Mouse (Mus musculus) natural killer cell, adult 2 months (primary cell): Measurements from ENCODE around the gene Med21.

ENCODE experiments used
- DNase-seq, 2 experiments: peaks; one replicate each; pipeline ENCODE4 v3.0.0; 2022; ENCODE audit warnings: low spot score in 2 of 2

Gene Med21

DNA sequence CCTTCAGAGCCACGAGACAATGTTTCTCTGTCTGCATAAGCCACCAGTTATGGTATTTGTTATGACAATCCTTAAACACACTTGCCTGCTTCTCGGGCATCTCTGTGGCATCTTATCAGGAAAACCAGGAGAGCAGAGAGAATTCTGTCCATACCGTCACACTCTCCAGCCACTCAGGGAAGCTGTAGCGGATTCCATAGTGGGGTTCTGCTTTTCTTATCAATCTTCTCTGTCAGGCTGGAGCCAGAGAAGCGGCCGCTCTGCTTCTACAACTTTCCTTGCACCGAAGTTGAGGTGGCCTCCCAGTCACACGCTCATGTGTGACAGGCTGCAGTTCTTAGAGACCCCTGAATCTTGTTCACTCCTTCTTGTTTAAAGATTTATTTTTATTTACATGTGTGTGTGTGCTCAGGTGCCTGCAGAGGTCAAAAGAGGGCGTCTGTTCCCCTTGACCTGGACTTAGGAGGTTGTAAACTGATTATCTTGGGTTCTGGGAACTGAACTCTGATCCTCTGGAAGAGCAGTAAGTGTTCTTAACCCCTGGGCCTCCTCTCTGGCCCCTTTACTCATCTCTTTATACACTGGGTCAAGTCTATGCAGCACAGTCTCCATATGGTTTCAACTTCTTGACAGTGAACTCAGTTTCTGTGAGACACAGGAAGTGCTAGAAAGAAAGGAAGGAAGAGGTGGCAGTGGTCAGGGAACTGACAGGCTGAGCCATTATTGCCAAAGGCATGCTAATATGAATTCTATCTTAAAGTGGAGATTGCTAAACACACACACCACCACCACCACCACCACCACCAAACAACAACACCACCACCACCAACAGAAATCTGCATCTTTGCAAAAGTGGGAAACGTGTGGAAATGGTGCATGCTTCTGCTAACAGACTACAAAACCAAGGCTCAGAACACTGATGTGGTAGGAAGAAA lies 36.1 kb downstream of the Med21 start:
- no peak for DNase-seq

DNA sequence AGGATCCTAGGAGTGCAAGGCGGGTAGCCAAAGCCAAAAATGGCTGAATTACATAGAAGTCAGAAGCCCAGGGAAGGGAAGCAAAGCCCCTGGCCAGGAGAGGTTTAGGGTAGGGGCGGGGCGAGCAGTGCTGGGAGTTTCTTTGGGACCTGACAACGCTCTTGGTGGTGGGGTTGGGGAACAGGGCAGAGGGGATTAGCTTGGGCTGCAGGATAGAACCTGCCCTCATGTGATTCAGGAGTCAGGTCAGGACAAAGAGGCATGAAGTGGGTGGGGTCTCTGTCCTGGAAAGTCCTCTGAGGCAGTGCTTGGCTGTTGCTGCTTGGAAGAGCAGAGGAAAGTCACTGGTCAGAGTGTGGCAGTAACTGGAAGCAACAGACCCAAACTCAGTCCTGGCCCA lies 41.5 kb downstream of the Med21 start:
- DNase-seq, result no peak

DNA sequence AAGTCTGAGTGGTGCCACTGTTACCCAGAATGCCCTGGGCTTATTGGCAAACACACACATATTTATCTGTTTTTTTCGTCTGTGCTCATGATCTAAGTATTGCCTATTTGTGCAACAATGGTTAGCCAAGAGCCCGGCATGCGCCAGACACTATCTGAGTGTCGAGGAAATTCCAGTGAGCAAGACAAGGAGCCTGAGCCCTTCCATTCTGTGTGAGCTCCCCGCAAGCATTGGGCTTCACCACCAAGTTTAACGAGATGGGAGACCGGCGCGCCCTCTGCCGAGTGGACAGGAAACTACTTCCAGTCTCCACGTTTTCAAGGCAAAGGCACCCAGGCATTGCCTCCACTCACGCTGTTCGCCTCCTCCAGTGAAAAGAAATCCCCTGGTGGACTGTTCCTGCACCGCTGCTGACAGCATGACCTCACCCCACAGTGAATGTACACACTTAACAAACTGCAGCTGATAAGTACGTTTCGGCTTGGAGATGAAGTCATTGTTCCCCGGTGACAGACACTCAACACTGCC lies 43.5 kb downstream of the Med21 start:
- peak; percentile 68 to 73 for DNase-seq

DNA sequence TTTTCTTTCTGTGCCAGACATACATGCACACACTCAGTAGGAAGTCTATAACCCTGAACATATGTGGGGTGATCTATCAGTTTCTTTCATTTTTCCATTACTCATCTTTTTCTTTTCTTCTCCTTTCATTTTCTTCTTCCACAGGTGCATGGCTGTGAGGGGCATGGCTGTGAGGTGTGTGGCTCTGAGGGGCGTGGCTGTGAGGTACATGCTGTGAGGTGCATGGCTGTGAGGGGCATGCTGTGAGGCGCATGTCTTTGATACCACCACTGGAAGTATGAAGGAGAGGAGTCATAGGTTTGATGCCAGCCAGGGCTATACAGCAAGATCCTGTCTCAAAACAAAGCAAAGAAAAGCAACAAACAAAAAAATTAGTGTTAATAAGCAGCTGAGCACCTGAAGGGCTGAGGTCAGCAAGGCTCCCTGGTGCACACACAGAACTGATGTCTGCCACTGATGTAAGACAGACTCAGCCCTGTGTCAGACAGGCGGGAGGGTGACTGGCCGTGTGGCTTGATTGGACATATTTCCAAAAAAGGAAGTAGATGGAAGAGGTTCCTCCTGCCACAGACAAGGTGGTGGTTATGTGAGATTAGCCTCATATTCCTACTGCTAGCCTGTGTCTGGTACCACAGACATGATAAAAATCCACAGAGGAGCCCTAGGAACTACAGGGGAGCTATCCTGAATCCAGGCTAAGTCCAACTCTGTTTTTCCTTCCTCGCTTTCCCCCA lies 44.3 kb downstream of the Med21 start:
- peak; percentile 41 to 50 for DNase-seq

DNA sequence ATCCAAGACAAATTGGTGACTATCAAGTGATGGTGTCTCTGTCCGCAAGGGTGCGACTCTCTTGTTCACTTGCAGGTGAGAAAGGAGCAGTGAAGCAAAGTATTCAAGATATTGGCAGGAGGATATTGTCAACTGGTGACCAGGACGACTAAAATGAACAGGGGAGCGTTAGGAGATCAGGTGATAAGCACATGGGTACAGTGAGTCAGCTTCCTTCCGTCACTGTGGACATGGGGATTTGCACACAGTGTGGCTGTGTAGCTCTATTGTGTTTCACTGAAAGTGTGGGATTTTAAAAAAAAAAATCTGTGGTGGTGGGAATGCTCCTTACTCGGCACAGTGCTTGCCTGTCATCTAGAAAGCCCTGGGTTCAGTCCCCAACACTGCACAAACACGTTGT lies 45.7 kb downstream of the Med21 start:
- peak in 1 of 2 experiments; percentile 22 for DNase-seq

- DNase-seq, result peak in 1 of 2 experiments; percentile 25
Observed at GRCm38 (mm10) chr6:146688861-146689260, 46.5 kb downstream of the Med21 start.

- DNase-seq, result no peak
Observed at GRCm38 (mm10) chr6:146697767-146698166, 55.4 kb downstream of the Med21 start.

DNA sequence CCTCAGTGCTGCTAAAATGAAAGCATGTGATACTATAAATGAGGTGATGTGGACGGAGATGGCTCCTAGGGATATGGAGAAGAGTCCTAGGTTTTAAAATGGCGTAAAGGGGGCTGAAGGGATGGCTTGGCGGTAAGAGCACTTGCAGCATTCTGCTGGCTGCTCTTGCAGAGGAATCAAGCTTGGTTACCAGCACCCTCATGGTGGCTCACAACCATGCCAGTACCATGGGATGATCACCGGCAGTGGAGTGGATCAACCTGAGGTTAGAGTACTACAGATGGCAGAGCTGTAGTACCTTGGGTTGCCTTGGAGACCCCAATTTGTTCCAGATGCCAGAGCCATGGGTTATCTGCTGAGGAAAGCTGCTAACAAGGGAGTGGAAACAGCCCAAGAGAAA lies 56.0 kb downstream of the Med21 start:
- no peak for DNase-seq
